Mouse (Mus musculus) embryonic facial prominence, embryonic 15.5 days (tissue): ENCODE measurements around the gene Dusp18. TPM values are rescaled to one million over a fixed set of nuclear protein-coding genes. Genes with fewer than 3 reads are reported as not detected.

ENCODE experiments used
- ATAC-seq: fragments of 200-750 bp; cut with Nextera tagmentation; 2 replicates; pipeline ENCODE4 v1.8.0; 2017; ENCODE audit warnings: low read depth, moderate TSS enrichment; ENCODE audit not compliant: insufficient number of reproducible peaks, low FRiP score, low TSS enrichment
- H3K27ac ChIP-seq: fragments of 300-500 bp; sonication (generic); replicated peaks from 2 replicates; pipeline ENCODE4 v1.5.1; 2015; ENCODE audit warnings: mild to moderate bottlenecking, inconsistent platforms
- H3K27me3 ChIP-seq: fragments of 300-500 bp; sonication (generic); 2 replicates; pipeline ENCODE4 v1.6.1; 2015; ENCODE audit warnings: inconsistent platforms
- H3K36me3 ChIP-seq: fragments of 300-500 bp; sonication (generic); 2 replicates; pipeline ENCODE4 v1.6.1; 2015; ENCODE audit warnings: mild to moderate bottlenecking, inconsistent platforms
- H3K4me1 ChIP-seq: fragments of 300-500 bp; sonication (generic); 2 replicates; pipeline ENCODE4 v1.6.1; 2015; ENCODE audit warnings: inconsistent platforms
- H3K4me2 ChIP-seq: fragments of 300-500 bp; sonication (generic); replicated peaks from 2 replicates; pipeline ENCODE4 v1.6.1; 2015; ENCODE audit warnings: mild to moderate bottlenecking, inconsistent platforms
- H3K4me3 ChIP-seq: fragments of 300-500 bp; sonication (generic); replicated peaks from 2 replicates; pipeline ENCODE4 v1.5.1; 2015; ENCODE audit warnings: mild to moderate bottlenecking, inconsistent platforms
- H3K9ac ChIP-seq: fragments of 300-500 bp; sonication (generic); 2 replicates; pipeline ENCODE4 v1.6.1; 2015; ENCODE audit warnings: inconsistent platforms
- H3K9me3 ChIP-seq: fragments of 300-500 bp; sonication (generic); replicated peaks from 2 replicates; pipeline ENCODE4 v1.6.1; 2016; ENCODE audit warnings: inconsistent platforms
- WGBS: fragments of 180-500 bp; shearing (Covaris S2); methylation state at CpG from one replicate; pipeline ENCODE4 v1.1.7; 2015; 5-methylcytosine and 5-hydroxymethylcytosine counted together
- polyA plus RNA-seq: library from polyadenylated mRNA; unstranded; fragments of >200 nt; fragmentation: Nextera tagmentation; extraction: Ambion mirVana; gene quantifications from 2 replicates; pipeline ENCODE4 v1.2.1, GENCODE M21; 2015

Gene Dusp18
- polyA plus RNA-seq: 9.1 and 12.6 TPM in 2 replicates

GRCm38 (mm10) chr11:3894406-3895281, at the start of gene Dusp18, which contains the start of gene 4921536K21Rik:
Gene Dusp18, plus strand, starts transcription at chr11:3895240.
Gene 4921536K21Rik, minus strand, starts transcription at chr11:3895098.
- Histone ChIP-seq H3K9ac (peak within 1 kb of the TSS; percentile 33), H3K36me3 (no peaks in the 10 kb centered on the region), H3K9me3 (no peaks in the 10 kb centered on the region), H3K4me1 (peaks cover 4% of the 10 kb centered on the region; the same call in 1 of the 2 replicates), H3K4me2 (peak within 1 kb of the TSS; percentile 93), H3K4me3 (peak within 1 kb of the TSS; percentile 55), H3K27ac (peak within 1 kb of the TSS; percentile 70), H3K27me3 (no peaks in the 10 kb centered on the region)
- ATAC-seq: peak; percentile 94
- 3% methylated on average over 46 of the region's 46 CpGs for WGBS

GRCm38 (mm10) chr11:3846351-3846750, 48.7 kb upstream of the Dusp18 start:
- H3K4me3 ChIP-seq: no peak overlapping the region

GRCm38 (mm10) chr11:3849469-3850314, 45.3 kb upstream of the Dusp18 start:
- Histone ChIP-seq H3K27me3 (no peaks in the 10 kb centered on the region), H3K4me3 (no peak overlapping the region), H3K4me2 (no peak overlapping the region), H3K36me3 (no peaks in the 10 kb centered on the region), H3K9me3 (no peaks in the 10 kb centered on the region), H3K9ac (no peak overlapping the region), H3K27ac (no peak overlapping the region), H3K4me1 (no peaks in the 10 kb centered on the region; the same call in 1 of the 2 replicates)
- ATAC-seq: no peak
- 77% methylated on average over 15 of the region's 15 CpGs for WGBS

More at GRCm38 (mm10) chr11:3846351-3846750, 48.7 kb upstream of the Dusp18 start:
- H3K9me3 ChIP-seq: no peaks in the 10 kb centered on the region
- H3K36me3 ChIP-seq: no peaks in the 10 kb centered on the region
- no peak for ATAC-seq
- no peak overlapping the region for H3K27ac ChIP-seq
- no peaks in the 10 kb centered on the region for H3K4me1 ChIP-seq
- H3K4me2 ChIP-seq: no peak overlapping the region
- no peaks in the 10 kb centered on the region for H3K27me3 ChIP-seq
- H3K9ac ChIP-seq: no peak overlapping the region
- 42% methylated on average over 2 of the region's 2 CpGs for WGBS

GRCm38 (mm10) chr11:3850315-3850614, 44.8 kb upstream of the Dusp18 start:
- H3K27me3 ChIP-seq: no peaks in the 10 kb centered on the region
- WGBS: 74% methylated on average over 2 of the region's 2 CpGs
- ATAC-seq: no peak
- no peak overlapping the region for H3K4me3 ChIP-seq
- H3K9me3 ChIP-seq: no peaks in the 10 kb centered on the region
- no peak overlapping the region for H3K9ac ChIP-seq
- no peak overlapping the region for H3K4me2 ChIP-seq
- H3K36me3 ChIP-seq: no peaks in the 10 kb centered on the region
- no peak overlapping the region for H3K27ac ChIP-seq
- H3K4me1 ChIP-seq: no peaks in the 10 kb centered on the region; the same call in 1 of the 2 replicates

GRCm38 (mm10) chr11:3850746-3851277, 44.2 kb upstream of the Dusp18 start:
- Histone ChIP-seq H3K36me3 (no peaks in the 10 kb centered on the region), H3K4me3 (no peak overlapping the region), H3K4me1 (no peaks in the 10 kb centered on the region; the same call in 1 of the 2 replicates), H3K9ac (no peak overlapping the region), H3K4me2 (no peak overlapping the region), H3K27me3 (no peaks in the 10 kb centered on the region), H3K27ac (no peak overlapping the region), H3K9me3 (no peaks in the 10 kb centered on the region)
- no peak for ATAC-seq
- 70% methylated on average over 5 of the region's 5 CpGs for WGBS

GRCm38 (mm10) chr11:3851872-3852271, 43.2 kb upstream of the Dusp18 start:
- no peak overlapping the region for H3K4me3 ChIP-seq
- ATAC-seq: no peak
- H3K4me1 ChIP-seq: no peaks in the 10 kb centered on the region; the same call in 1 of the 2 replicates
- H3K9me3 ChIP-seq: no peaks in the 10 kb centered on the region
- no peaks in the 10 kb centered on the region for H3K27me3 ChIP-seq
- 60% methylated on average over 4 of the region's 4 CpGs for WGBS
- no peaks in the 10 kb centered on the region for H3K36me3 ChIP-seq
- H3K27ac ChIP-seq: no peak overlapping the region
- no peak overlapping the region for H3K4me2 ChIP-seq
- H3K9ac ChIP-seq: no peak overlapping the region

GRCm38 (mm10) chr11:3853031-3853430, 42.0 kb upstream of the Dusp18 start:
- Histone ChIP-seq H3K36me3 (no peaks in the 10 kb centered on the region), H3K9me3 (no peaks in the 10 kb centered on the region), H3K4me1 (no peaks in the 10 kb centered on the region; the same call in 1 of the 2 replicates), H3K4me2 (no peak overlapping the region), H3K4me3 (no peak overlapping the region), H3K9ac (no peak overlapping the region), H3K27ac (no peak overlapping the region), H3K27me3 (no peaks in the 10 kb centered on the region)
- 96% methylated on average over 10 of the region's 10 CpGs for WGBS
- ATAC-seq: no peak

GRCm38 (mm10) chr11:3853481-3854034, 41.5 kb upstream of the Dusp18 start:
- Histone ChIP-seq H3K4me1 (no peaks in the 10 kb centered on the region; the same call in 1 of the 2 replicates), H3K36me3 (no peaks in the 10 kb centered on the region), H3K27ac (no peak overlapping the region), H3K9ac (no peak overlapping the region), H3K27me3 (no peaks in the 10 kb centered on the region), H3K4me3 (no peak overlapping the region), H3K4me2 (no peak overlapping the region), H3K9me3 (no peaks in the 10 kb centered on the region)
- WGBS: 31% methylated on average over 5 of the region's 5 CpGs
- no peak for ATAC-seq

GRCm38 (mm10) chr11:3854156-3854555, 40.9 kb upstream of the Dusp18 start:
- Histone ChIP-seq H3K9ac (no peak overlapping the region), H3K27ac (no peak overlapping the region), H3K4me2 (no peak overlapping the region), H3K4me3 (no peak overlapping the region), H3K9me3 (no peaks in the 10 kb centered on the region), H3K4me1 (no peaks in the 10 kb centered on the region; the same call in 1 of the 2 replicates), H3K27me3 (no peaks in the 10 kb centered on the region), H3K36me3 (no peaks in the 10 kb centered on the region)
- no peak for ATAC-seq
- 82% methylated on average over 3 of the region's 3 CpGs for WGBS

GRCm38 (mm10) chr11:3855846-3856245, 39.2 kb upstream of the Dusp18 start:
- ATAC-seq: no peak
- Histone ChIP-seq H3K9ac (no peak overlapping the region), H3K27ac (no peak overlapping the region), H3K4me2 (no peak overlapping the region), H3K27me3 (no peaks in the 10 kb centered on the region), H3K9me3 (no peaks in the 10 kb centered on the region), H3K4me1 (no peaks in the 10 kb centered on the region; the same call in 1 of the 2 replicates), H3K36me3 (no peaks in the 10 kb centered on the region), H3K4me3 (no peak overlapping the region)
- 60% methylated on average over 5 of the region's 5 CpGs for WGBS

- Histone ChIP-seq H3K9ac (no peak overlapping the region), H3K4me3 (no peak overlapping the region), H3K4me1 (no peaks in the 10 kb centered on the region; the same call in 1 of the 2 replicates), H3K36me3 (no peaks in the 10 kb centered on the region), H3K9me3 (no peaks in the 10 kb centered on the region), H3K27me3 (peaks cover 7% of the 10 kb centered on the region; the same call in 1 of the 2 replicates), H3K4me2 (no peak overlapping the region), H3K27ac (no peak overlapping the region)
- WGBS: 80% methylated on average over 5 of the region's 5 CpGs
- ATAC-seq: no peak
Observed at GRCm38 (mm10) chr11:3857902-3858301, 37.1 kb upstream of the Dusp18 start.
